Mouse (Mus musculus) stomach, embryonic 15.5 days (tissue): ENCODE data around the gene Mex3a. TPM values are rescaled to one million over a fixed set of nuclear protein-coding genes. Genes with fewer than 3 reads are reported as not detected.
A peak's percentile ranks its signal among the peaks of the same experiment; 100 is the strongest.

Experiments used
- ATAC-seq: fragments of 200-750 bp; cut with Nextera tagmentation; 2 replicates; pipeline ENCODE4 v1.8.0; 2017; ENCODE audit warnings: low read depth, moderate number of reproducible peaks, moderate TSS enrichment; ENCODE audit not compliant: insufficient read depth, low FRiP score
- H3K27ac ChIP-seq: fragments of 300-500 bp; sonication (generic); 2 replicates; pipeline ENCODE4 v1.5.1; 2015; ENCODE audit warnings: mild to moderate bottlenecking, inconsistent platforms
- H3K27me3 ChIP-seq: fragments of 300-500 bp; sonication (generic); replicated peaks from 2 replicates; pipeline ENCODE4 v1.6.1; 2015; ENCODE audit warnings: inconsistent platforms
- H3K36me3 ChIP-seq: fragments of 300-500 bp; sonication (generic); 2 replicates; pipeline ENCODE4 v1.6.1; 2015; ENCODE audit warnings: inconsistent platforms
- H3K4me1 ChIP-seq: fragments of 300-500 bp; sonication (generic); 2 replicates; pipeline ENCODE4 v1.6.1; 2015; ENCODE audit warnings: inconsistent platforms
- H3K4me2 ChIP-seq: fragments of 300-500 bp; sonication (generic); 2 replicates; pipeline ENCODE4 v1.6.1; 2015; ENCODE audit warnings: mild to moderate bottlenecking, inconsistent platforms
- H3K4me3 ChIP-seq: fragments of 300-500 bp; sonication (generic); replicated peaks from 2 replicates; pipeline ENCODE4 v1.5.1; 2015; ENCODE audit warnings: inconsistent platforms
- H3K9ac ChIP-seq: fragments of 300-500 bp; sonication (generic); 2 replicates; pipeline ENCODE4 v1.6.1; 2015; ENCODE audit warnings: inconsistent platforms
- H3K9me3 ChIP-seq: fragments of 300-500 bp; sonication (generic); 2 replicates; pipeline ENCODE4 v1.6.1; 2016; ENCODE audit warnings: inconsistent platforms
- WGBS: fragments of 180-500 bp; shearing (Covaris S2); methylation state at CpG from one replicate; pipeline ENCODE4 v1.1.7; 2015; 5-methylcytosine and 5-hydroxymethylcytosine counted together
- polyA plus RNA-seq: library from polyadenylated mRNA; unstranded; fragments of >200 nt; fragmentation: Nextera tagmentation; extraction: Ambion mirVana; gene quantifications from 2 replicates; pipeline ENCODE4 v1.2.1, GENCODE M21; 2015

The Mex3a gene
- polyA plus RNA-seq, 1 experiment from 2014 or later: 11.9 TPM

DNA sequence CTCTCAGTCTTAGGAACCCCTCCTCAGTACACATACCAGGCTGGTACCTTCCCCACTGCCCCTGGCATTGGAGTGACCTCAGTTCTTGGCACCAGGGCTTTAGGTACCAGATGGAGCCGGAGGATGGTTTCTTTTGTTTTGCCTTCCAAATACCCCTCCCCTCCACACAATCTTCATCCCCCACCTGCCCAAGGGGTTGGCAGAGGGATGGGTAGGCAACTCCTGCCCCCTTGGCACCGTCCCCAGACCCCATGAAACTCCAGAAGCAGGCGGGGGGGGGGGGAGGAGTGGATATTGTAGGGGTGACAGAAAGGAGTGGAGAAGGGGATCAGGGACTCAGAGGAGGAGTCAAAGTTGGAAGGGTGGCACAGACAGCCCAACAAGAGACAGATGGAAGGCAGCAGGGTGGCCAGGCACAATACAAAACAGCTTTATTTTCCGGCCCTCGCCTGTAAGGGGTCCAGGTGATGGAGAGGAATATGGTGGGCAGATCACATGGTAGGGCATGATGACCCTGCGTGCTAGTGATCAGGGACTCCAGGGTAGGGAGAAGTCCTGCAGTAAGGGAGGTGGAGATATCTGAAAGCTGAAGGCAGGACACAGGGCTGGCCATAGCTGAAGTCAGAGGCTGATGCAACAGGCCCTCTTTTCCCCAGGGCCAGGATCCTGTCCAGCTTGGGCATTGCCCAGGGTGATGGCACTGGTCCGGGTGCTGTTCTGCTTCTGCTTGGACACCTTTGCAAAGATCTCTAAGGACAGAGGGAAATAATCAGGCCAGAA, 9.6 kb downstream of the Mex3a start:
- ATAC-seq: no peak
- Histone ChIP-seq H3K4me2 (no peak overlapping the region), H3K4me1 (peaks cover 34% of the 10 kb centered on the region), H3K4me3 (no peak overlapping the region), H3K9ac (no peak overlapping the region), H3K36me3 (peaks cover 26% of the 10 kb centered on the region), H3K27me3 (no peaks in the 10 kb centered on the region), H3K9me3 (no peaks in the 10 kb centered on the region), H3K27ac (no peak overlapping the region)
- WGBS: 68% methylated on average over 7 of the region's 7 CpGs

DNA sequence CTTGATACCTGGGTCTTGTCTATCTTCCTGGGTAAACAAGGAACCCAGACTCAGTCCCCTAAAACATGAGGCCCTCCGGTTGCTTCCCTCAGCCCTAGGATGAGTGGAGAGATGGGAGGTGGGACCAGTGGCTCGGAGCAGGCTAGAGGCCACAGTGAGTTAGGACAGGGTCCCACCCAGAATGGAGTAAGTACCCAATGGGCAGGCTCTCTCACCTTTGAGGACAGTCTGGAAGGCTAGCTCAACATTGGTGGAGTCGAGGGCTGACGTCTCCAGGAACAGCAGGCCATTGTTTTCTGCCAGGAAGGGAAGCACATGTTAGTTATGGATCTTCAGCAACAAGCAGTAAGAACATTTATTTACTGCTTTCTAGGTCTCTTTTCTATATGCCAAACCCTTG, 10.3 kb downstream of the Mex3a start:
- H3K9me3 ChIP-seq: no peaks in the 10 kb centered on the region
- H3K4me2 ChIP-seq: no peak overlapping the region
- no peak overlapping the region for H3K27ac ChIP-seq
- peaks cover 31% of the 10 kb centered on the region for H3K4me1 ChIP-seq
- no peak for ATAC-seq
- 50% methylated on average over 4 of the region's 4 CpGs for WGBS
- no peak overlapping the region for H3K9ac ChIP-seq
- no peaks in the 10 kb centered on the region for H3K27me3 ChIP-seq
- H3K4me3 ChIP-seq: no peak overlapping the region
- peaks cover 21% of the 10 kb centered on the region for H3K36me3 ChIP-seq

DNA sequence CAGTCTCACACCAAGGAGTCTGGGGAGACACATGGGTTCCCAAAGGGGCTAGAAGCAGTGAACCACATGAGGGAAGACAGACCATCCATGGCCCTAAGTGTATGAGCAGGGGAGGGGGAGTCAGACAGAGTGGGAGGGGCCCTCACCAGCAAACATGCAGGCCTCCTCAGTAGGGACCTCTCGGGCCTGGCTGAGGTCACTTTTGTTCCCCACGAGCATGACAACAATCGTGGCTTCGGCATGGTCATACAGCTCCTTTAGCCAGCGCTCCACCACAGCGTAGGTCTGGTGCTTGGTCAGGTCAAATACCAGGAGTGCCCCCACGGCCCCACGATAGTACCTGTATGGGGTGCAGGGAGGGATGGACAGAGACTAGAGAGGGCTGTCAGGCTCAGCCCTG, 11.0 kb downstream of the Mex3a start:
- Histone ChIP-seq H3K9me3 (no peaks in the 10 kb centered on the region), H3K4me1 (peaks cover 24% of the 10 kb centered on the region), H3K9ac (no peak overlapping the region), H3K4me3 (no peak overlapping the region), H3K4me2 (no peak overlapping the region), H3K27me3 (no peaks in the 10 kb centered on the region), H3K36me3 (peaks cover 15% of the 10 kb centered on the region), H3K27ac (no peak overlapping the region)
- WGBS: 76% methylated on average over 8 of the region's 8 CpGs
- ATAC-seq: no peak

DNA sequence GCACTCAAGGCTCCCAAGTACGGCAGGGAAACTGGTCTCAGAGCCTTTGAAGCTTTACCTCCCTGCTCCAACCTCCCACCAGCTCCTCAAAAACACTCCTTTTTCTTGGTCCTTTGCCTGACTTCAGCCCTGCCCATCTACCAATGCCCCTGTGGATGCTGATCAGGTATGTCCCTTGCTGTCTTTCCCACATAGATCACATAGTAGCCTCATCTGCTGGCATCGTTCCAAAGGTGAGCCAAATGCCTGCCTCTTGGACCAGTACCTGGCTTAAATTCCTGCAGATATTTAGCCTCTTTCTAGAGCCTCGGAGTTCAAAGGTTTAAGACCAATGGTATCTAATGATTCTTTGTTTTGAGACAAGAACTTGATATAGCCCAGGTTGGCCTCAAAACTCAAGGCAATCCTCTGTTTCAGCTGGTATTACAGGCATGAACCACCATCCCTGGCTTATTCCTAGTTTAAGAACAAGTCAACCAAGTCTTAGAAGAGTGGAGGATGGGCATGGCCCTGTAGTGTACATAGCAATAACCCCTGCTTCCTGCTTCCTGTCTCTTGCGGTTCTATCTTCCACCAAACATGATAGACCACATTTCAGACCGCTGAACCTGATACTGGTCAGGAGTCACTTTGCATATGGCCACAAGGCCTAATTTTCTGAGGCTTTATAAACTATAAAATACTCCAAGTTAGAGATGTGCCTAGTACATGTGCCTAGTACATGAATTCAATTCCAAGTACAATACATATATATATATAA, 11.6 kb downstream of the Mex3a start:
- Histone ChIP-seq H3K27me3 (no peaks in the 10 kb centered on the region), H3K4me3 (no peak overlapping the region), H3K9ac (no peak overlapping the region), H3K27ac (no peak overlapping the region), H3K4me2 (no peak overlapping the region), H3K9me3 (no peaks in the 10 kb centered on the region), H3K36me3 (peaks cover 9% of the 10 kb centered on the region; the same call in 1 of the 2 replicates), H3K4me1 (peaks cover 21% of the 10 kb centered on the region; the same call in 1 of the 2 replicates)
- 59% methylated on average over 5 of the region's 5 CpGs for WGBS
- ATAC-seq: no peak

DNA sequence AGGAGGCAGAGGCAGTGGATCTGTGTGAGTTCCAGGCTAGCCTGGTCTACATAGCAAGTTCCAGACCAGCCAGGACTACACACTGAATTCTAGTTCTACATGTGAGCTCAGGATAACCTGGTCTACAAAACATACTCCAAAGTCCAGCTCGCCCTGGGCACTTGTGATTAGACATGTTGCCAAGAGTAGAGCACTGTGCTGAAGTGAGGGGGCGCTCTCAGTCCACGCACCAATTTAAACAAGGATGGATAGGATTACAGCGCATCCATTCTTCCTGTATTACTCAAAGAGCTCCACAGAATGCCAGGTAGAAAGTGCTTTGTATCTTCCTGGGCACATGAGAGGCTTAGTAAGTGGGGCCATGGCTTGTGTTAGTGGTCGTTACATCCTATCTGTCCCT, 12.3 kb downstream of the Mex3a start:
- no peak for ATAC-seq
- peaks cover 17% of the 10 kb centered on the region; the same call in 1 of the 2 replicates for H3K4me1 ChIP-seq
- H3K27ac ChIP-seq: no peak overlapping the region
- H3K9me3 ChIP-seq: no peaks in the 10 kb centered on the region
- H3K4me3 ChIP-seq: no peak overlapping the region
- 35% methylated on average over 5 of the region's 5 CpGs for WGBS
- no peak overlapping the region for H3K9ac ChIP-seq
- H3K36me3 ChIP-seq: peaks cover 9% of the 10 kb centered on the region; the same call in 1 of the 2 replicates
- no peaks in the 10 kb centered on the region for H3K27me3 ChIP-seq
- no peak overlapping the region for H3K4me2 ChIP-seq

DNA sequence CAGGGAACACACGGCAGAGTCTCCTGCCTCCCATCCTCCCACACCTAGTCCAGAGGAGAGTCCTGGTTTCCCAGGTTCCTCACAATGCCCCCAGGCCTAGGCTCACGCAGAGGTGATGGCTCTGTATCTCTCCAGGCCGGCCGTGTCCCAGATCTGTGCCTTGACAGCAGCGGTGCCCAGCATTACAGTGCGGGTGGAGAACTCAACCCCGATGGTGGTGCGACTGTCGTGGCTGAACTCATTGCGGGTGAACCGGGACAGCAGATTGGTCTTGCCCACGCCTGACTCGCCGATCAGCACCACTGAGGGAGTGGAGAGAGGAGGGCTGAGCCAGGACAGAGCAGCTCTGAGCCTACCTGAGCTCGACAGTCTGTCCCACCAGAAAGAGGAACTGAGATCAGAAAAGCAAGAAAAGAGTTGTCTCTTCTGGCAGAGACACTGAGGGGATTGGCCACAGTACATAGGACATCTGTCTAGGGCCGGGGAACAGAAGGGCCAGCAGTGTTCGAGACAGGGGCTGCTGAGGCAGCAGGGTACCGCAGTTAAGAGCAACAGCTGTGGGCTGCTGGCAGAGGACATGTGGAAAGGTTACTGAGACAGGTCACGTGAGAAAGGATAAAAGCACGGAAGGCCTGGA, 12.9 kb downstream of the Mex3a start:
- Histone ChIP-seq H3K27me3 (no peaks in the 10 kb centered on the region), H3K9ac (no peak overlapping the region), H3K4me2 (no peak overlapping the region), H3K36me3 (peaks cover 6% of the 10 kb centered on the region; the same call in 1 of the 2 replicates), H3K4me3 (no peak overlapping the region), H3K9me3 (no peaks in the 10 kb centered on the region), H3K4me1 (peaks cover 14% of the 10 kb centered on the region; the same call in 1 of the 2 replicates), H3K27ac (no peak overlapping the region)
- 57% methylated on average over 20 of the region's 20 CpGs for WGBS
- no peak for ATAC-seq

DNA sequence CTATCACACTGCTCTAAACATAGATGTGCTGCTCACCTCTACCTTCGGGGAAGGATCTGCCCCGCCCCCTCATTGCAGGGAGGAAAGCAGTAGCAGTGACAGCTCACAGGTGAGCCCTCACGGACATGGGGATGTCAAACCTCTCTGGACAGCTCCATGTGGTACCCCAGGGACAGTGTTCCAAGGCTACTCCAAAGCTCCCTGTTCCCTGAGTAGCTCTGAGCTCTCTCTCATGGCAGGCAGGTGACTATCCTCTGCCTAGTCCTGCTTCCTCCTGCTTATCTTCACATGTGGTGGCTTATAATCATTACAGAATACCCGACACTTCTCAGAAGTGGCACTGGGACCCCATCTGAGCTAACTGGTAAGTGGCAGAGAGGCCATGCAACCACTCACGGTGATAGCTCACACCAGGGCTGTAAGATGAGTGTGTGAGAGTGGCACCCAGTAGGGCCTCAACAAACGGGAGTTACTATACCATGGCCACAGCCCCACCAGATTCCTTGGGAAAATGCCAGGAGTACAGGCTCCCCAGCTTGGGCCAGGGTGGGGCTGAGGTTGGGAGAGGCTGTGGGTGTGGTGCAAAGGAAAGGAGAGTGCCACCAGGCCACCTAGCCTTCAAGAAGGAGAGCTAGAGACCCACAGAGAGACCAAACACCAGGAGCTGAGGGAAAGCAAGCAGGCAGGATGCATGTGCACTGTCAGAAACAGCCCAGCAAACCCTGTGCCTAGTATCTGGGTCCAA, 14.7 kb downstream of the Mex3a start:
- 0 out of 2 replicates have a peak, but pooled peaks have one; percentile 23 for ATAC-seq
- peaks cover 21% of the 10 kb centered on the region for H3K4me1 ChIP-seq
- no peaks in the 10 kb centered on the region for H3K9me3 ChIP-seq
- H3K27me3 ChIP-seq: no peaks in the 10 kb centered on the region
- H3K4me3 ChIP-seq: peak overlapping the region; percentile 19
- H3K4me2 ChIP-seq: peak overlapping the region; percentile 43
- peak overlapping the region; percentile 31; the same call in 1 of the 2 replicates for H3K27ac ChIP-seq
- no peaks in the 10 kb centered on the region for H3K36me3 ChIP-seq
- 72% methylated on average over 6 of the region's 6 CpGs for WGBS
- no peak overlapping the region for H3K9ac ChIP-seq

DNA sequence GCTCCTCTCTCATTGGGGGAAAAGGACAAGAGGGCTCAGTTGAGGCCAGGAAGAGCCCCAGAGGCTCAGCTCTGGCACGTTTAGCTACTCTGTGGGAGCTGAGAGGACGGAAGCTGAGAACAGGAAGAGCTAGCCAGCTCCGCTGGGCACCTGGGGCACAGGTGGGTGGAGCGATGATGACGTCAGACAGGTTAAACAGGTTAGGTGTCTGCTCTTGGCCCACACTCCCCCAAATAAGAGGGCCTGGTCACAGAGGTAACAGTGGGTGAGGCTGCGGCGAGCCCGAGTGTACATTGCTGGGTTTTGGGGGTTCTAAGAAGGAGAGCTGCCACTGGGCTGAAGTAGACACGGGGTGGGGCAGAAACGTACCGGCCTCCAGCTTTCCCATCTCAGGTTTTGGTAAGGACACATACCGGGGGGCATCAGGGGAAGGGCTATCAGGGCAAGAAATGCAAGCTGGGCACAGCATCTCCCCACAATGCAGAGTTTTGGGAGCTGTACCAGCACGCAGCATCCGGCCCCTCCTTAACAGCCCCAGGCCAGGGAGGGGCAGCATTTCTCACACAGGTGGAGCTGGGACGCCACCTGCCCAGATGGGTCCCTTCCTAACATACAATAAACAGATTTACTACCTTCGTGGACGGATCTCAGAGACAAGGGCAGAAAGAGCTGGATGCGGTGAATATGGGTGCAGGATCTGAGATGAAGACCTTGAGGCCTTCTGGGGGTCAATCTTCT, 16.2 kb downstream of the Mex3a start, which contains the start of gene Rab25:
Gene Rab25 (minus strand): TSS at position 121 of the 738 bp plus-strand sequence.
- Histone ChIP-seq H3K27me3 (no peaks in the 10 kb centered on the region), H3K9me3 (no peaks in the 10 kb centered on the region), H3K4me3 (peak within 1 kb of the TSS; percentile 34), H3K9ac (no peak within 1 kb of the TSS), H3K36me3 (no peaks in the 10 kb centered on the region), H3K27ac (peak within 1 kb of the TSS; percentile 78), H3K4me2 (peak within 1 kb of the TSS; percentile 50), H3K4me1 (peaks cover 24% of the 10 kb centered on the region)
- ATAC-seq: peak; percentile 15; the same call in 1 of the 2 replicates
- WGBS: 40% methylated on average over 18 of the region's 18 CpGs

DNA sequence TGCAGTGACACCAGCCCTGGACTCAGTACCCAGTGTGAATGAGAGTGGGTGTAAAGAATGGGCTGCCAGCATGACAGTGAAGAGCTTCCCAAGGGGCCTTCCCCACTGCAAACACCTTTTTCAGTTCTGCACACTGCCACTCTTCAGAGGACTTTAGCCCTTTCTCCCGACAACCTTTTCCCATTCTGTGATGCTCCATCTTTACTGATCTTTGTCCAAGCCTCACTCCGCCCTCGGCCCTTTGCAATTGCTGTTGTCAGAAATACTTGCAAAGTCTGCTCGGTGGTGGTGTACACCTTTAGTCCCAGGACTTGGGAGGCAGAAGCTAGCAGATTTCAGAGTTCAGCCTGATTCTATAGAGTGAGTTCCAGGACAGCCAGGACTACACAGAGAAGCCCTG, 19.4 kb downstream of the Mex3a start:
- no peak for ATAC-seq
- no peak overlapping the region for H3K27ac ChIP-seq
- H3K4me2 ChIP-seq: peak overlapping the region; percentile 75
- peak overlapping the region; percentile 85; the same call in 1 of the 2 replicates for H3K4me3 ChIP-seq
- H3K36me3 ChIP-seq: peaks cover 11% of the 10 kb centered on the region; the same call in 1 of the 2 replicates
- H3K9ac ChIP-seq: no peak overlapping the region
- no peaks in the 10 kb centered on the region for H3K27me3 ChIP-seq
- 80% methylated on average over 4 of the region's 4 CpGs for whole genome bisulfite sequencing
- no peaks in the 10 kb centered on the region for H3K9me3 ChIP-seq
- H3K4me1 ChIP-seq: peaks cover 28% of the 10 kb centered on the region

DNA sequence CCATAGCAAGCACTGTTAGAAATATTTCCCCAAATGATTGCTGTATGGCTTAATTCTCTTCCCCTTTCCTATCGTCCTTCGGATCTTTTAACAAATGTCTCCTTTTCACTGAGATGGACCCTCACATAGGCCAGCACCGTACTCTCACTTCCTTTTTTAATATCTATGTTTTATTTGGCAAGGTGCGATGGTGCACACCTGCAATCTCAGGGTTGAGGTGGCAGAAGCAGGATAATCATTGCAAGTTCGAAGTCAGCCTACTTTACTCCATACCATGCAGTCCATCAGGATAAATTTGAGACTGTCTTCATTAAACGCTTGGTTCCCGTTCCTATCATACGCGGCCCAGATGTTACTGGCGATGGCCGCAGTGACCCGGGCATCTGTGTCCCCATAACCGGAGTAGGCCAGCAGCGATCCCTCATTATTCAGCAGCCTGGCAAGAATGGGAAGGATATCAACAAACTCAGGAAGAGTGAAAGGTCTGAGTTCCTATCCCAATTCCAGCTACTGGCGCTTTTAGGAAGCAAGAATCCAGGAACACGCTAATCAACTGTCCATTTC, 20.0 kb downstream of the Mex3a start:
- H3K36me3 ChIP-seq: peaks cover 13% of the 10 kb centered on the region; the same call in 1 of the 2 replicates
- peak overlapping the region; percentile 53 for H3K9ac ChIP-seq
- peak overlapping the region; percentile 75 for H3K4me2 ChIP-seq
- H3K4me3 ChIP-seq: peak overlapping the region; percentile 85
- peaks cover 25% of the 10 kb centered on the region for H3K4me1 ChIP-seq
- no peaks in the 10 kb centered on the region for H3K27me3 ChIP-seq
- peak overlapping the region; percentile 98 for H3K27ac ChIP-seq
- H3K9me3 ChIP-seq: no peaks in the 10 kb centered on the region
- no peak for ATAC-seq
- 18% methylated on average over 16 of the region's 16 CpGs for WGBS
